Mouse (Mus musculus) bone marrow, adult 2 months (tissue): Measurements from ENCODE around the gene Hoxc12. TPM values are rescaled to one million over a fixed set of nuclear protein-coding genes. Genes with fewer than 3 reads are reported as not detected.

Experiments used
- H3K27ac ChIP-seq: fragments of 200-500 bp; 2 replicates; pipeline ENCODE4 v1.5.1; 2012; ENCODE audit warnings: low read depth, mild to moderate bottlenecking, control low read depth, inconsistent platforms, low read length; ENCODE audit not compliant: control insufficient read depth, poor library complexity, insufficient read depth
- H3K4me1 ChIP-seq: fragments of 200-500 bp; 2 replicates; pipeline ENCODE4 v1.6.1; 2011; ENCODE audit warnings: low read length; ENCODE audit not compliant: control insufficient read depth, insufficient read depth
- H3K4me3 ChIP-seq: fragments of 200-500 bp; replicated peaks from 2 replicates; pipeline ENCODE3; 2011; ENCODE audit warnings: mild to moderate bottlenecking, low read depth, low read length, control low read depth; ENCODE audit not compliant: control insufficient read depth
- CTCF ChIP-seq: fragments of 200-500 bp; IDR thresholded peaks from 2 replicates; pipeline ENCODE4 v1.5.1; 2011; ENCODE audit warnings: low read length, control low read depth; ENCODE audit not compliant: control insufficient read depth, insufficient read depth
- POLR2A ChIP-seq: fragments of 200-500 bp; IDR thresholded peaks from 2 replicates; pipeline ENCODE4 v1.6.1; 2011; ENCODE audit warnings: low read depth, mild to moderate bottlenecking, control low read depth, low read length, borderline replicate concordance; ENCODE audit not compliant: control insufficient read depth
- WGBS: fragments of 180-500 bp; shearing (Covaris S2); methylation state at CpG from one replicate; pipeline ENCODE4 v1.1.7; 2018; 5-methylcytosine and 5-hydroxymethylcytosine counted together
- polyA plus RNA-seq: library from polyadenylated mRNA; stranded (reverse); fragments of >200 nt; gene quantifications from 2 replicates; pipeline ENCODE4 v1.2.4, GENCODE M21; 2011; ENCODE audit warnings: low replicate concordance; ENCODE audit not compliant: missing spikeins, insufficient read depth, insufficient read length

Hoxc12 gene
- polyA plus RNA-seq, 1 experiment, result not detected

DNA sequence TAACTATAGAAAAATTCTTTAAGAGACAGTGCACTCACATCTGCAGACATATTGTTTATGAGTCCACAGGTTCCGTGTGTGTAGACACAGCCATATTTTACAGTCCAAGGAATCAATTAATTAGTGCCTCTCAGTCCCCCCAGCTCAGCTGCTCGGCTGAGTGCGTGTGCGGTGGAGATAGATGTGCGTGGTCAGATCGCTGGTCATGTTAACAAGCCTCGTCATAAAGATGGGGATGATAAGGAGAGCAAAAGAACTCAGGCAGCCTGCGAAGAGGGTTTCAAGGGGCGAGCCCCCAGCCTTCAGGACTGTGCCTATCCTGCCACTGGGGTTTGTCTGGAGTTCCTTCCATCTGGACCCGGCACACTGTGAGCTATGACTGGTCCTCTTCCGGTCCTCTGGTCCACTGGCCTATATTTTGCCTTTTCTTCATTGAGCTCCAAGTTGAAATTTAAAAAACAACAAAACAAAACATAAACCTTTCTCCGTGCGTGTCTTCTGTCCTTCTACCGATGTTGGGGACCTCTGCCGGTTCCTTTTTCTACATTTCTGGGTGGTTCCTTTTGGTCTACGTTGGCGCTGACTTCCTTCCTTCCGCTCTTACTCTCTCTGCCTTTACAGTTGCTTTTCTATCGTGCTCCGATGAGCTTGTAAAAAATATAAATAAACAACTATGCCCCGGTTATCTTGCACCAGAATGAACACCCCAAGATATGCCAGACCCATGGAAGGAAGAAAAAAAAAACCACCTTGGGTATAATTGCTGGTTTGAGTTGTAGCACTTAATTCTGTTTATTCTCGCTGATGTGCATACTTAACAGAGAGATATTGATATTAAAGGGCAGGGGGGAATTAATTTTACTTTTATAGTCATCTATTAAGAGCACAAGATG lies 8.9 kb downstream of the Hoxc12 start:
- WGBS, result 7% methylated on average over 22 of the region's 22 CpGs
- Histone ChIP-seq H3K4me3 (no peak overlapping the region), H3K27ac (no peak overlapping the region), H3K4me1 (no peaks in the 10 kb centered on the region)
- TF ChIP-seq CTCF (no peak), POLR2A (no peak)

DNA sequence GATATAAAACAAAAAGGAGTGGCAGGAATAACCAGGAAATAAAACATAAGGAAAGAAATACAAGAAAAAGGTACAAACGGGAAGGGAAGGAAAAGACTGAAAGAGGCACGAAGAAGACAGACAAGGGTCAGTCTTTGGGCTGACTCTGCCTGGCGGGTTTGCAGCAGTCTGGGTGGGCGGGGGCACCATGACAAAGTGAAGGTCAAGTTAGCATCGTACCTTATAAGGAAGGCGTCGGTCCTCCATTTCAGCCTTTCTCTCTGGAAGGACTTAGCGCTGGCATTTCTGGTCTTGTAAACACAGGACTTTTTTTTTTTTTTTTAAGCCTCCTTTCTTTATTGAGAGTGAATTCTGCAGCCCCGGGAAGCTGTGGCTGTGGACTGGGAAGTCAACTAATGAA lies 10.7 kb downstream of the Hoxc12 start:
- TF ChIP-seq CTCF (no peak), POLR2A (no peak)
- Histone ChIP-seq H3K4me1 (no peaks in the 10 kb centered on the region), H3K4me3 (no peak overlapping the region), H3K27ac (no peak overlapping the region)
- 10% methylated on average over 9 of the region's 9 CpGs for WGBS

DNA sequence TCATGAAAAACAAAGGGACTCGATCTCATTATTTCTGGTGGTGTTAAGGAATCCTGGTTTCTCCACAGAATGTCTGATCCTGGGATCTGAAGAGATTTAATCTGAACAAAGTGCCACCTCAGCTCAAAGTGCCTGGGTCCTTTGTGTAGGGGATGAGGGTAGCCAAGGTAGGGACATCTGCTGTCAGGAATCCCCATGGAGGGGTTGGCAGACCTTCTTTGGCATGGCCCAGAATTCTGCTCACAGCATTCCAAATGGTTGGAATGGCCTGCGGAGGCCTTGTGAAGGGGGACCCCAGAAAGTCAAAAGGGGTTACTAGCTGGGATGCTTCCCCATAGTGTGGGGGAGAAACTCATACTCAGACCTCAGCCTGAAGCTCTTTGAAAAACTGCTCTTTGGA lies 12.3 kb downstream of the Hoxc12 start:
- Histone ChIP-seq H3K27ac (no peak overlapping the region), H3K4me1 (no peaks in the 10 kb centered on the region), H3K4me3 (no peak overlapping the region)
- WGBS, result 7% methylated on average over 2 of the region's 2 CpGs
- no peak for TF ChIP-seq POLR2A
- TF ChIP-seq CTCF, result no peak

- Histone ChIP-seq H3K27ac (no peak overlapping the region), H3K4me1 (no peaks in the 10 kb centered on the region), H3K4me3 (no peak overlapping the region)
- 5% methylated on average over 20 of the region's 20 CpGs for WGBS
- TF ChIP-seq CTCF (no peak), POLR2A (no peak)
These were observed 13.1 kb downstream of the Hoxc12 start for GRCm38 (mm10) chr15:102949696-102950095.

- TF ChIP-seq POLR2A (no peak), CTCF (no peak)
- WGBS, result 10% methylated on average over 2 of the region's 2 CpGs
- H3K27ac ChIP-seq, result no peak overlapping the region
- H3K4me3 ChIP-seq, result no peak overlapping the region
- H3K4me1 ChIP-seq, result no peaks in the 10 kb centered on the region
These were observed 14.3 kb downstream of the Hoxc12 start for GRCm38 (mm10) chr15:102950877-102951276.

GRCm38 (mm10) chr15:102953561-102953960 lies 17.0 kb downstream of the Hoxc12 start:
- no peak overlapping the region for H3K4me3 ChIP-seq
- H3K27ac ChIP-seq, result no peak overlapping the region
- WGBS, result 33% methylated on average over 6 of the region's 6 CpGs
- no peaks in the 10 kb centered on the region for H3K4me1 ChIP-seq
- no peak for TF ChIP-seq CTCF
- TF ChIP-seq POLR2A, result no peak

DNA sequence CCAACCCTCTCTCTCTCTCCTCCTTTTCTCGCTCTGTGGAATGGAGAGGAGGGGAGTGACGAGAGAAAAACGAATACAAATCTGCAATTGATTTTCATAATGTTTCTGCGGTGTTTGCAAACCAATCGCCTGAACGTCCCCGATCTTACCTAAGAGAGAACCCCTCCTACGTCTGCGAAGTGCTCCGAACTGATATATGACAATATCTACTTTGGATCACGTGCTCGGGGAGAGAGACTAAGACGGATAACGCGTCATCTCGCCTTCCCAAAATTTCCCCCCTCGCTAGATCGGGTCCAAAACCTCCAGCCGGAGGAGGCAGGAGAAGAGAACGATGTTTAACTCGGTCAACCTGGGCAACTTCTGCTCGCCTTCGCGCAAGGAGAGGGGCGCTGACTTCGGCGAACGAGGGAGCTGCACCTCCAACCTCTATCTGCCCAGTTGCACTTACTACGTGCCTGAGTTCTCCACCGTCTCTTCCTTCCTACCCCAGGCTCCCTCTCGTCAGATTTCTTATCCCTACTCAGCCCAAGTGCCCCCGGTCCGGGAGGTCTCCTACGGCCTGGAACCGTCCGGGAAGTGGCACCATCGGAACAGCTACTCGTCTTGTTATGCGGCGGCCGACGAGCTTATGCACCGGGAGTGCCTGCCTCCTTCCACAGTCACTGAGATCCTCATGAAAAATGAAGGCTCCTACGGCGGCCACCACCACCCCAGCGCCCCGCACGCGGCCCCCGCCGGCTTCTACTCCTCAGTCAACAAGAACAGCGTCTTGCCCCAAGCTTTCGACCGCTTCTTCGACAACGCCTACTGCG lies 17.8 kb downstream of the Hoxc12 start, which contains the start of gene Hoxc11:
TSS of gene Hoxc11 (plus strand) at position 236 of the 815 bp plus-strand sequence.
- TF ChIP-seq CTCF (no peak), POLR2A (no peak)
- no peak within 1 kb of the TSS for H3K4me3 ChIP-seq
- H3K4me1 ChIP-seq, result no peaks in the 10 kb centered on the region
- WGBS, result 4% methylated on average over 57 of the region's 57 CpGs
- no peak within 1 kb of the TSS; the same call in 1 of the 2 replicates for H3K27ac ChIP-seq

DNA sequence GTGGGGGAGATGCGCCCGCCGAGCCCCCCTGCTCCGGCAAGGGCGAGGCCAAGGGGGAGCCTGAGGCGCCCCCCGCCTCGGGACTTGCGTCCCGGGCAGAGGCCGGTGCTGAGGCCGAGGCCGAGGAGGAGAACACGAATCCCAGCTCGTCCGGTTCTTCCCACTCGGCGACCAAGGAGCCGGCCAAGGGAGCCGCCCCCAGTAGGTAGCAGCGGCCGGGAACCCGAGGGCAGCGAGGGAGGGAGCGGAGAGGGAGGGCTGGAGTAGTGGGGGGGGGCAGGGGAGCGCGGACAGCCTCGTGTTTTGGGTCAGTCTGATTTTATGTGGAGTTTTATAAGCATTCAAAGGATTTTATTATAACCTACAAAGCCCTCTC lies 18.4 kb downstream of the Hoxc12 start:
- Histone ChIP-seq H3K4me3 (no peak overlapping the region), H3K4me1 (no peaks in the 10 kb centered on the region), H3K27ac (no peak overlapping the region)
- 4% methylated on average over 28 of the region's 28 CpGs for WGBS
- TF ChIP-seq POLR2A, result no peak
- no peak for TF ChIP-seq CTCF
